Mouse (Mus musculus): ENCODE data around the gene Rwdd3.

Rwdd3 gene

DNA sequence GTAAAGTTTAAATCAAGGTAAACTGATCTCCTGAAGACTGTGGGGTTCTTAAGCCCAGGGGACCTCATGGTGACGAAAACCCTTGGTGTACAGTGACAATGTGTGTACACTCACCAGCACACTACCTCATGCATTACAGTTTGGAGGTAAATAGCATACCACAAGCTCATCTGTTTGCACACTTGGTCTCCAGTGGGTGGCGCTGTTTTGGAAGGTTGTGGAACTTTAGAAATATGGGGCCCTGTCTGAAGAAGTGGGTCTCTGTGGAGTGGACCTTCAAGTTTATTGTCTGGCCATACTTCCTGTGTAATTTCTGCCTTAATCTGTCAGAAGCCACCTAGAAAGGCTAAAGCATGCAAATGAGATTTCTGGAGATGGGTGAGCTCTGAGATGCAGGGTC, 9.8 kb downstream of the Rwdd3 start:
- in situ Hi-C loops (cut with MboI, MseI): loop anchor here (10.0 kb wide), 2 partner anchors 343 to 1377 kb away; partner anchors contain the start of gene Ptbp2

DNA sequence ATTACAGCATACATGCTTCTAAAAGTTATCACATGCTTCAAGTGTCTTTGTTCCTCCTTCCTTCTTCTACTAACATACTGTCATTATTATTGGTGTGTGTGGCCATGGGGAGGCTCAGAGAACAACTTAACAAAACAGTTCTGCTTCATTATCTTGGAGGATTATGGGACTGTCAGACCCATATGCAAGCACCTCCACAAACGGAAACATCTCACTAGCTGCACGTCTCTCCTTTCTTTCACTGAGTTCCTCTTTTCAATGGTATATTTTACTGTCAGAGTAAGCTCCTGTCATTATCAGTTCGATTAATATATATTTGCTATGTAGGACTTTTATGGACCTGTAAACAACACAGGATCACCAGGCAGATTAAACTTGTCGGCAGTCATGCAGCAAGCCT, 11.1 kb downstream of the Rwdd3 start:
- in situ Hi-C loops (cut with MboI, MseI): loop anchor here (10.0 kb wide), 2 partner anchors 344 to 1376 kb away; partner anchors contain the start of gene Ptbp2

DNA sequence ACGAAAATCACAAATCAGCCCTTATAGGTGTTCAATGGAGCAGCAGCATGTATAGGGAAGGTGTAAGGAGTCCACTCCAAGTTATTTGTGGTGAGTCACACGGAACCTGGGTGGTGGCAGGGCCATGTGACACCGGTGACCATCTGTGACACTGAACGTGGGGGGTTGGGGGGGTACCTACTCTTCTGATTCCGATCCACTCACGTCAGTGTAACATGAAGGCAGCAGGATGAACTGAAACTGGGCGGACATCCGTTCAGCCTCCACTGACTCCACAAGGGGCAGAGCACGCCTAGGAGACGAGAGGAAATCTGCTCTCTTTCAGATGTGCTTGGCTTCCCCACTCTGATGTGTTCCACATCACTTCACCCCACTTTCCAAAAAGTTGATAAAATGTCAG, 11.9 kb downstream of the Rwdd3 start:
- in situ Hi-C loops (cut with MboI, MseI): no loop called here

GRCm38 (mm10) chr3:121158901-121159351, 12.6 kb downstream of the Rwdd3 start:
- in situ Hi-C loops (cut with MboI, MseI): no loop called here

DNA sequence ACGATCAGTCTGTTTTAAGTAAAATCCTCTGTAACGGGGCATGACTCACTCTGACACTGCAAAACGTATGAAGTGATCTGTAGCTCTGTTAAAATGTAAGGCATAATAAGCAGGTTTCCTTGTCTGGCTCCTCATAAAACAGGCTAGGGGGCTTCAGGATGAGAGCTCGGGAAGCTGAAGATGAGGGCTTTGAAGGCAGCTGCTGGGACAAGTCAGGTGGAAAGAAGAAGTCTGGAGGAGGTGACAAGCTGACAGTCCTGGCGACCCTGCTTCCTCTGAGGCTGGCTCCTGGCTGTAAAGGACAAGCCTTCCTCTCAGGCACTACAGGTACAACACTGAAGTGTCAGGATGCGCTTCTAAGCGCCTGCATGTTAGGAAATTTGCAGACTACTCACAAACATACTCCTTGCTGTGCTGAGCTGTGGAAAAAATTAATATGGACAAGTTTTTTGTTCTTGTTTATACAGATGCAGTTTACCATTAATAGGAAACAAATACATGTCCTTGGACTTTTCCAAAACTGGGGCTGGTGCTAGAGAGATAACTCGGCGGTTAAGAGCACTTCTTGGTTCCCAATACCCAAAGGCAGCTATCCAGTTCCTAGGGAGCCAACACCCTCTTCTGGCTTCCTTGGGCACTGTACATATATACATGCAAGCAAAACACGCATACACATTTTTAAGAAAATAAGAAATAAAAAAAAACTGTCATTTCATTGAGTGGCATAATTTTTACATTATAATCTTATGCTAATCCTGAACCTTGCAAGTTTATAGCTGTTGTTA, 13.8 kb downstream of the Rwdd3 start:
- in situ Hi-C loops (cut with MboI, MseI): no loop called here

DNA sequence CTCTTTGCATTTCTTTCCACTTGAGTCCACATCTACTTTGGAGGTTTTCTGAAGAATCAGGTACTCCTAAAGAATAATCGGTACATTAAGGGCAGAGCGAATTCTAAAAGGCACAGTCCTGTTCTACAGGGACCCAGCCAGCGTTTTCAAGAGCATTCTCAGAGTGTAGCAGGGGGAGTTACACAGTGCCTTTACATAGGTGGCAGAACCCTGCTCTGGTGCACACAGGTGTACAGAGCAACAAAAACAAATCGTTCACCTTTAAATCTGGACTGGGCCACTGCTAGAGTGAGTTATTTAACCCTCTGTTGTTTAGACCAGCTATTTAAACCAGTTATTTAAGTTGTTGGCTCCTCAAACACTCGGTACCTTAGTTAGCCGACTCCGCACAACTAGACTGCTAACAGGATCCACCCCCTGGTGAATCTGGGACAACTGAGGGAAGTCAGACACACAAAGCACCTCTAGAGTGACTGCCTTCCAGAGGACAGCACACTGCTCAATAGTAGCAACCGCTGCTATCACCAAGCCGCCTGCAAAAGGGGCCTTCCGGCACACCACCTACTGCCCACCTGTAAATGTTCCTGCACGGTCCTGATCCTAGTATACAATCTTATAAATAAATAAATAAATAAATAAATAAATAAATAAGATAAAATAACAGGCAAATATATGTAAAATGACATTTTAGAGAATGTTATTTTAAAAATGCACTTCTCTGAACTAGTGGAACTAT, 14.9 kb downstream of the Rwdd3 start:
- in situ Hi-C loops (cut with MboI, MseI): no loop called here

DNA sequence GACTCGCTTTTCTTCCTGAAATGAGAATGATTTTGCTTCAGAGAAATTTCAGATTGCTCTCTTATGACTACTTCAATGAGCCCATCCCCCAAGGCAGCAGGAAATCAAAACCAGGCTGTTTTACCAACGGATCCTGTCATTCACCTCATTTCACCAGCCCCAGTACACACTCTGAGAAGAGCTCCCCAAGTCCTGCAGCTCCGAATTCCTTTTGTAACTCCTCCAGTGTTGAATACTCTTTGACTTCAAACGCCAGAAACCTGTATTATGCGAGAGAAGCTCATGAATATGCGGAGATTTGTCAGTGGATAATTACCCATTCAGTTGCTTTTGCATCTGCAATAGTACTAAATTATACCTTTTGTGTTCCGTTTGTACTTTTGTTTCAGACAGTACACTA, 15.5 kb downstream of the Rwdd3 start:
- in situ Hi-C loops (cut with MboI, MseI): no loop called here

DNA sequence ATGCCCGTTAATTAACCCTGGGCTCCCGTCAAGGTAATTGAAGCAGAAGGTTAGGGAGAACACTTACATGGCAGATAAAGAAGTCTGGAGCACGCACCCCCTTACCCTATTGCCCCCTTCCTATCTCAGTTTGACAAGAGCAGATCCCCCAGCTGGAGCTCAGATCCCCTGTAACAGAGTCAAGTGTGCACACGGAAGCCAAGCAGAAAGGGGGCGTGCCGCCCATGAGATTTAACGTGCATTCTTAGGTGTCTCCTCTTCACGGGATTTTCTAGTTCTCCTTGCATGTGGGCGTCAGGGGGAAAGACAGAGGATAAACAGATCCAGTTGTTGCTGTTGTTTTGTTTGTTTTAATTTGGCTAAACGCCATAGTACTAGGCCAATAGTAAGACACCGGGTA, 37.6 kb downstream of the Rwdd3 start:
- in situ Hi-C loops (cut with MboI, MseI): no loop called here

GRCm38 (mm10) chr3:121133039-121133438, 38.5 kb downstream of the Rwdd3 start:
- in situ Hi-C loops (cut with MboI, MseI): no loop called here

DNA sequence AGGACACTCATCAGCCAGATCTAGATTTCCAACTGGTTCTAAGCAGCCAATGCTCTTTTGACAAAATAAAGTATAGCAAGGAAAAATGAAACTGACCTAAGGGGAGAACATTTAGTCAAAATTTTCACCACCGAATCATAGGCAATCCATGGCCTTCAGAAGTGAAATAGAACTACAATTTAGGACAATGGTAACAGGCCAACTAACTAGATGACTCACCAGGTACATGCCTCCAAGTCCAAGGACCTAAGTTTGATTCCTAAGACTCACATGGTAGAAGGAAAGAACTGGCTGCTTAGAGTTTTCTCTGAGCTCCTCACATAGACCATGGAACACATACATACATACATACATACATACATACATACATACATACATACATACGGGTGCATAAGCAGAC, 44.3 kb downstream of the Rwdd3 start:
- in situ Hi-C loops (cut with MboI, MseI): no loop called here

DNA sequence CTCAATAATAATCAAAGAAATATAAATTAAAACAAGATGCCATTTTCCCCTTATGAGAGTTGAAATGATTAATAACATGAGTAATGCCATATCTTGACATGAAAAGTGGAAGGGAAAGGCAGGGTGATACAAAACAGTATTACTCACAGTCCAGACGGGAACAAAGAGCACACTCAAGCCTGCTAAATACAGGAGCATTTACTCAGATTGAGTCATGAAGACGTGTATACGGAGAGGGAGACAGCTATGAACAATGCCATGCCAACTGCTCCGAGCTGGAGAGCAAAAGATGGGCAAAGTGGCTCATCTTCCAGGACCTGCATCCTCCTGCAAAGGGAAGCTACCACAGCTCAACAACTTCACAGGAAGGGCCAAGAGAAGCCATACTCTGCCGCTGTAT, 45.0 kb downstream of the Rwdd3 start:
- in situ Hi-C loops (cut with MboI, MseI): no loop called here

GRCm38 (mm10) chr3:121121072-121121471, 50.4 kb downstream of the Rwdd3 start:
- in situ Hi-C loops (cut with MboI, MseI): no loop called here

DNA sequence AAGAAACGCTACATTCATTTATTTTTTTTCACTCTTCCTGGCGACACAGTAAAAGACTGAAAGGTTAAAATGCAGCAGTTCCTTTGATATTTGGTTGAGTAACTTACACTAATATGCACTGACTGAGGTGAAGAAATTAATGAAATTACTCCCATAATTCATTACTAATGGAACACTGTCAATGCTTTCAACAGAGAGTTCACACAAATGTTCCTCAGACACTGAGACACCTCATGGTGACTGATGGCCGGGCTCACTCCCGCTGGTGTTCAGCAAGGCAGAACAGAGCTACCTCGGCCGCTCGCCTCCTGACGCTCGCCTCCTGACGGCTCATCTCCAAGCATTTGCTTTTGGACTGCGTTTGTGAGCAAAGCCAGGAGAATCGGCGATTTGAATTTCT, 54.9 kb downstream of the Rwdd3 start:
- in situ Hi-C loops (cut with MboI, MseI): no loop called here

GRCm38 (mm10) chr3:121116067-121116466, 55.4 kb downstream of the Rwdd3 start:
- in situ Hi-C loops (cut with MboI, MseI): no loop called here

- in situ Hi-C loops (cut with MboI, MseI): no loop called here
Observed at GRCm38 (mm10) chr3:121111068-121111467, 60.4 kb downstream of the Rwdd3 start.

DNA sequence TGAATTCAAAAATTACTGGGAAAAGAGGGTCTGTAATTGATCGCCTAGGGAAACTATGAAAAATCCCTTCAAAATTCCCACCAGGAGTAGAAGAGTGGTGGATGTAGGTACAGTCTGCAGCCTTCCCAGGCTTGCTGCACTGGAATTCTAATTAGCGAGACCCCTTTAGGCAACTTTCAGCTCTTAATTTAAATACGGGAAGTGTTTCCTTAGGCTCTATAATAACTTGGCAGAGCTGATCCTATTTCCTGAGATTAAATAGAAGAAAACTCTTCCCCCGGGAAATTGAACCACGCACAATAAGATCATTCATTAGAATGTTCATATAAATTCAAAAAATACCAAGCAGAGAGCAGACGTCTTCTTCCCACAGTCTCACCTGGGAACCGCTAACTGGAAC, 61.1 kb downstream of the Rwdd3 start:
- in situ Hi-C loops (cut with MboI, MseI): no loop called here

GRCm38 (mm10) chr3:121107481-121107880, 64.0 kb downstream of the Rwdd3 start:
- in situ Hi-C loops (cut with MboI, MseI): no loop called here

DNA sequence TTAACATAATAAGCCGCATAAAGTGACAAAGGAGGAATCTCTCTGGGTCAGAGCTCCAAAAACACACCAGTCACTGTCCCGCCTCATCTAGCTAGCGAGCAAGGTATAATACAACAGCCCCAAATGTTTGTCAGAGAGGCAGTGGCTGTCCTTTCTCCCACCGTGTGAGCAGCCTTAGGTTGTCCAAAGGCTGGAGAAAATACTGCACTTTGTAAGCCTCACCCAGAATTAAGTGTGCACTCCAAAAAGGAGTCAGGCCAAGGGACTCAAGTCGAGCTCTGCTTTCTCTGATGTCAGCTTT, 66.1 kb downstream of the Rwdd3 start:
- in situ Hi-C loops (cut with MboI, MseI): no loop called here

Measured in regulatory T cell (primary cell).